Mouse (Mus musculus) megakaryocyte-erythroid progenitor cell, adult 5 weeks (primary cell): ENCODE data around the gene Smoc2. TPM values are rescaled to one million over a fixed set of nuclear protein-coding genes. Genes with fewer than 3 reads are reported as not detected.

Experiments used
- polyA plus RNA-seq: library from polyadenylated mRNA; stranded (reverse); fragments of >175 nt; gene quantifications from 2 replicates; pipeline ENCODE4 v1.2.3, GENCODE M21; 2012

Gene Smoc2
- polyA plus RNA-seq: 0.14 TPM in 1 of 2 replicates, not detected in the other

GRCm38 (mm10) chr17:14279177-14279965 is at the start of gene Smoc2:
Smoc2 (plus strand) TSS chr17:14279506.

Other genes with a start within 250 kb of the Smoc2 start
- not detected in 2 replicates for gene Gm7358, start 220.0 kb upstream of the Smoc2 start, polyA plus RNA-seq
- not detected in 2 replicates for gene Dact2, start 75.2 kb upstream of the Smoc2 start, polyA plus RNA-seq